Mouse (Mus musculus) liver, embryonic 16.5 days (tissue): ENCODE data around the gene Lysmd4. TPM values are rescaled to one million over a fixed set of nuclear protein-coding genes. Genes with fewer than 3 reads are reported as not detected.

Experiments
- ATAC-seq: fragments of 200-750 bp; cut with Nextera tagmentation; 2 replicates; pipeline ENCODE4 v1.8.0; 2017; ENCODE audit warnings: low read depth, mild to moderate bottlenecking, moderate number of reproducible peaks, moderate library complexity
- H3K27ac ChIP-seq: fragments of 300-500 bp; sonication (generic); 2 replicates; pipeline ENCODE4 v1.5.1; 2014; ENCODE audit warnings: mild to moderate bottlenecking, low read length
- H3K27me3 ChIP-seq: fragments of 300-500 bp; sonication (generic); 2 replicates; pipeline ENCODE4 v1.6.1; 2014; ENCODE audit warnings: low read depth, low read length, mixed read lengths; ENCODE audit not compliant: control insufficient read depth, insufficient read depth
- H3K36me3 ChIP-seq: fragments of 300-500 bp; sonication (generic); 2 replicates; pipeline ENCODE4 v1.6.1; 2014; ENCODE audit warnings: mild to moderate bottlenecking; ENCODE audit not compliant: control insufficient read depth, insufficient read depth
- H3K4me1 ChIP-seq: fragments of 300-500 bp; sonication (generic); 2 replicates; pipeline ENCODE4 v1.6.1; 2014; ENCODE audit warnings: low read depth, low read length, mixed read lengths; ENCODE audit not compliant: control insufficient read depth
- H3K4me2 ChIP-seq: fragments of 300-500 bp; sonication (generic); 2 replicates; pipeline ENCODE4 v1.6.1; 2014; ENCODE audit warnings: low read depth, low read length, mixed read lengths
- H3K4me3 ChIP-seq: fragments of 300-500 bp; sonication (generic); 2 replicates; pipeline ENCODE4 v1.5.1; 2014; ENCODE audit warnings: low read depth, mild to moderate bottlenecking, low read length
- H3K9ac ChIP-seq: fragments of 300-500 bp; sonication (generic); 2 replicates; pipeline ENCODE4 v1.6.1; 2014; ENCODE audit warnings: low read depth, low read length
- H3K9me3 ChIP-seq: fragments of 300-500 bp; sonication (generic); replicated peaks from 2 replicates; pipeline ENCODE4 v1.6.1; 2016; ENCODE audit warnings: low read length; ENCODE audit not compliant: control insufficient read depth
- WGBS: fragments of 180-500 bp; shearing (Covaris S2); extraction: QIAGEN DNeasy Blood & Tissue Kit; methylation state at CpG from one replicate; pipeline ENCODE4 v1.1.7; 2014; ENCODE audit not compliant: insufficient replicate concordance; 5-methylcytosine and 5-hydroxymethylcytosine counted together
- polyA plus RNA-seq: library from polyadenylated mRNA; unstranded; fragments of >200 nt; fragmentation: Nextera tagmentation; extraction: Ambion mirVana; gene quantifications from 2 replicates; pipeline ENCODE4 v1.2.1, GENCODE M21; 2015

The Lysmd4 gene
- polyA plus RNA-seq, 1 experiment from 2014 or later: 3.9 TPM

DNA sequence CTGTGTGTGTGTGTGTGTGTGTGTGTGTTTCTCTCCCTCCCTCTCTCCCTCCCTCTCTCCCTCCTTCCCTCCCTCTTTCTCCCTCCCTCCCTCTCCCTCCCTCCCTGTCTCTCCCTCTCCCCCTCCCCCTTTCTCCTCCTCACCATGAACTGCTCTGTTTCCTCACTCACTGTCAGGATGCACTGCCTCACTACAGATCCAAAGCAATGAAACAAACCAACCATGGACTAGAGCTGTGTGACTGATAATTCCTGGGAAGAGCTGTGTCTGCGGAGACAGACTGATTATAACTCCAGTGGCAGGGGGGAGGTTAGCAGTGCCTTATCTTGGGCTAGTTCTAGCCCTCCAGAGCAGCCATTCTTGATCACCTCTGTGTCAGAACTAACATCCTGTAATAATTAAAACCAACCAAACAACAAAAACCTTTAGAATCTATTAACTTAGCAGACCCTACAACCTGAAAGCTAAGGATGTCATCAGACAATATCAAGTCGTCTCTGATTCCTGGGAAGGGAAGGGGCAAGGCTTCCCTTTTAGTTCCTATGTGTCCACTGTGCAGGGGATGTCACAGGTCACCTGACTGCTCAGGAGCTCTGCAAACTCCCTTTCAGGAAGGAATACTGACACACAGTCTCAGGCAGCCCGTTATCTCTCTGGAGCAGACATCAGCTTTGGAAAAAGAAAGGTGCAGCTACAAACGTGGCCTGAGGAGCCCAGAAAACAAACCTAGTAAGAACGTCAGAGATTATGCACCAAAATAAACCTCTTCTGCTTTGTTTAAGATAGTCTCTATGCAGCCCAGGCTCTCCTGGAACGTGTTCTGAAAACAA lies 12.1 kb upstream of the Lysmd4 start:
- Histone ChIP-seq H3K4me1 (no peaks in the 10 kb centered on the region; the same call in 1 of the 2 replicates), H3K4me2 (no peak overlapping the region), H3K4me3 (no peak overlapping the region), H3K9ac (no peak overlapping the region), H3K27ac (no peak overlapping the region), H3K36me3 (no peaks in the 10 kb centered on the region), H3K27me3 (no peaks in the 10 kb centered on the region), H3K9me3 (no peaks in the 10 kb centered on the region)
- WGBS: 17% methylated on average over 6 of the region's 6 CpGs
- peak; percentile 64 for ATAC-seq

DNA sequence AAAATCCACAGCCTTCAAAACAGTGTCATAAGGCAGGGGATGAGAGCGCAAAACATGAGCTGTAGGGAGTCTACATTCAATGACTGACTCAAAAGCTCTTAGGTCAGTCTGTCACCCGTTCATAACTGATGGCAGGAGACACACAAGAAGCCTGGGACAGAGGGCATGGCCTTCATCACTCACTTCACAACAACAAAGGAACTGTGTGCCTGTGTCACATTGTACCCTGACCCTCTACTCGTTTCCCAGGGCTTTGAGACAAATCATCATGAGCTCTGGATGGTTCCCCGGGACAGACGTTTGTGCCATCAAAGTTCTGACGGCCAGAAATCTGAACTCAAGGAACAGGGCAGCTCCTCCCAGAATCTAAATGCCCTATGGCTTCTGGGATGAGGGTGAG lies 11.0 kb upstream of the Lysmd4 start:
- WGBS: 58% methylated on average over 6 of the region's 6 CpGs

DNA sequence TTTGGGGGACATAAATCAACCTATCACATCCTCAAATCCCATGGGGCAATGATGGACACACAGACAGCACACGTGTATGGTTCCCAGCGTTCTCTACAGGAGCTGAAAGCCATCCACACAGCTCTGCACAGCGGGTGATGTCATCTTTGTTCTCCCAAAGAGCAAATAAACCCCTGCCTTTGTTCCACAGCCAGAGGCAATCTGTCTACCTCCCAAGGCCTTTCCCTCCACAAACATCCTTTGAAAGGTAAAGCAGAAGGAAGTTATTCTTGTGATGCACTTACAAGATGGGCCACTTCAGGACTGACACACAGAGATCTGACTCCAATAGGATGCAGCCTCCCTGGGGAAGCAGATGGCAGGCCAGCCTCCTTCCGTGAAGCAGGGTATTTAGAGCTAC lies 10.4 kb upstream of the Lysmd4 start:
- no peak for ATAC-seq
- no peaks in the 10 kb centered on the region for H3K36me3 ChIP-seq
- H3K4me1 ChIP-seq: peaks cover 5% of the 10 kb centered on the region; the same call in 1 of the 2 replicates
- no peaks in the 10 kb centered on the region for H3K9me3 ChIP-seq
- WGBS: 53% methylated on average over 4 of the region's 4 CpGs
- H3K27me3 ChIP-seq: no peaks in the 10 kb centered on the region
- no peak overlapping the region for H3K9ac ChIP-seq
- no peak overlapping the region for H3K4me3 ChIP-seq
- H3K27ac ChIP-seq: no peak overlapping the region
- H3K4me2 ChIP-seq: no peak overlapping the region

More for the DNA sequence above, 11.0 kb upstream of the Lysmd4 start:
- H3K36me3 ChIP-seq: no peaks in the 10 kb centered on the region
- H3K9ac ChIP-seq: no peak overlapping the region
- no peaks in the 10 kb centered on the region for H3K9me3 ChIP-seq
- H3K27me3 ChIP-seq: no peaks in the 10 kb centered on the region
- H3K27ac ChIP-seq: no peak overlapping the region
- ATAC-seq: no peak
- H3K4me1 ChIP-seq: peaks cover 3% of the 10 kb centered on the region; the same call in 1 of the 2 replicates
- H3K4me3 ChIP-seq: no peak overlapping the region
- no peak overlapping the region for H3K4me2 ChIP-seq

DNA sequence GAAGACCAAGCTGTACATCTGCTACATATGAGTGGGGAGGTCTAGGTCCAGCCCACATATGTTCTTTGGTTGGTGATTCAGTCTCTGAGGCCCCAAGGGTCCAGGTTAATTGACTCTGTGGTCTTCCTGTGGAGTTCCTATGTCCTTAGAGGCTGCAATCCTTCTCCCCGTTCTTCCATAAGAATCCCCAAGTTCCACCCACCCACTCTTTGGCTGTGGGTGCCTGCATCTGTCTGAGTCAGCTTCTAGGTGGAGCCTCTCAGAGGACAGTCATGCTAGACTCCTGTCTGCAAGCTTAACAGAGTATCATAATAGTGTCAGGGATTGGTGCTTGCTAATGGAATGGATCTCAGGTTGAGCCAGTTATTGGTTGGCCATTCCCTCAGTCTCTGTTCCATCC lies 8.8 kb upstream of the Lysmd4 start:
- H3K4me3 ChIP-seq: no peak overlapping the region
- H3K4me1 ChIP-seq: peaks cover 5% of the 10 kb centered on the region; the same call in 1 of the 2 replicates
- 64% methylated on average over 1 of the region's 1 CpGs for WGBS
- no peak overlapping the region for H3K9ac ChIP-seq
- ATAC-seq: no peak
- no peak overlapping the region for H3K27ac ChIP-seq
- H3K9me3 ChIP-seq: no peaks in the 10 kb centered on the region
- no peaks in the 10 kb centered on the region for H3K27me3 ChIP-seq
- H3K4me2 ChIP-seq: no peak overlapping the region
- H3K36me3 ChIP-seq: no peaks in the 10 kb centered on the region

DNA sequence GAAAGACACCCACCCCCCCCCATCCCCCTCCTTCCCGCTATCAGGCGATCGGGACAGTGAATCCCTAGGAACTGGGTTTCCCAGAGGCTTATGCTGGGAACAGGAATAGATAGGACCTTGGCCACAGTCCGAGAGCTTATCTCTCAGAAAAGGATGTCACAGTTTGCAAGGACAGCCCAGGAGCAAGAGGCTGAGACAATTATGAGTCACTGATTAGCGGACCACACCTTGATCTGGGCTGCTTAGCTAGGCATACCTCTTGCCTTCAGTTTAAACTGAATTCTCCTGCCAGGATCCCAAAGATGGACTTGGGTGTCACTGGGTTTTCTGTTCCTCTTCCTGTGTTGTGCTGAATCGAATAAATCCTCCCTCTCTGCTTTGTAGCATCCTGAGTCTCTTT lies 6.0 kb upstream of the Lysmd4 start:
- ATAC-seq: no peak
- 41% methylated on average over 6 of the region's 6 CpGs for WGBS
- peaks cover 5% of the 10 kb centered on the region; the same call in 1 of the 2 replicates for H3K4me1 ChIP-seq

DNA sequence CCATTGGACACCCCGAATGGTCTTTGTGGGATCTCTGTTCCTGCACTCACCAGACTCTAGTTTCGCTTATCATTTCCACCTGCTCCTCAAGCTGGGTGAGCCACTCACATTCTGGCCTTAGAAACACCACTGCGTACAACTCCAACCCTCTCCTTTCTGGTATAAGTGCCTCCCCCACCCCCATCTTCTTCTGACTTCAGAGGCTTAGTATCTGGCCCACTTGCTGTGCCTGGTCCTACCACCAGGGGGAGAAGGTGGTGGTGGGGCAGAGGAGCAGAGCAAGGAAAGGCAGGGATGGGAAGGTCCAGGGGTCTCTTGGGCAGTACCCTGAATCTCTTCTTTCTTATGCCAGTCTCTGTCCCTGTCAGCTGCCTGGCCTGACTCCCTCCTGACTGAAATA lies 5.3 kb upstream of the Lysmd4 start:
- Histone ChIP-seq H3K9me3 (no peaks in the 10 kb centered on the region), H3K4me2 (no peak overlapping the region), H3K36me3 (no peaks in the 10 kb centered on the region), H3K27ac (no peak overlapping the region), H3K4me3 (no peak overlapping the region), H3K27me3 (no peaks in the 10 kb centered on the region), H3K4me1 (peaks cover 9% of the 10 kb centered on the region; the same call in 1 of the 2 replicates), H3K9ac (no peak overlapping the region)
- no peak for ATAC-seq
- 64% methylated on average over 3 of the region's 3 CpGs for WGBS

More for the DNA sequence above, 6.0 kb upstream of the Lysmd4 start:
- no peak overlapping the region for H3K27ac ChIP-seq
- H3K27me3 ChIP-seq: no peaks in the 10 kb centered on the region
- H3K4me3 ChIP-seq: no peak overlapping the region
- H3K4me2 ChIP-seq: no peak overlapping the region
- no peaks in the 10 kb centered on the region for H3K36me3 ChIP-seq
- no peak overlapping the region for H3K9ac ChIP-seq
- no peaks in the 10 kb centered on the region for H3K9me3 ChIP-seq

DNA sequence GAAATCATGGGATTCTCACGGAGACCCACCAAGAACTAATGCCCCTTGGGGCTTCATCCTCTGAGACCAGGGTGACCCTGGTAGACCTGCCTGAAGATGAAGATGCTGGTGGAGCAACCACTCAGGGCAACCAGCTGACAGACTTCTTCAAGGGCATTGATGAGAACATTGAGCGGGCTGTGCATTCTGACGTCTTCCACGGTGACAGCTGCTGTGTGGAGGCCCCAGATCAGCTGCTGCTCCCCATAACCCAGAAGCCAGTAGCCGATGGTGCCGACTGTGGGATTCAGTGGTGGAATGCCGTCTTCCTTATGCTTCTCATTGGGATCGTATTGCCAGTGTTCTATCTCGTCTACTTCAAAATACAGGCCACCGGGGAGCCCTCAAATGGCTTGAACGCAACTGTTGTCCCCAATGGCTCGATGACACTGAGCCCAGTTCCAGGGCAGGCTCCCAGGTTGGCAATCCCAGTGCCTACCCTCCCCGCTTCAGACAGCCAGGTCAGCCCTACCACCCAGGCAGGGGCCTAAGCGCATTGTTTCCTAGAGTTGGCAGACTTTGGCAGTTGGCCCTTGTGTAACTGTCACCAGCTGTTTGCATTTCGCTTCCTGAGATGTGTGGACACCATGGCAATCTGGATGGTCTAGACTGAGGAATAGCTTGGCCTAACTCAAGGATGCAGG lies 3.7 kb downstream of the Lysmd4 start:
- peaks cover 11% of the 10 kb centered on the region for H3K4me1 ChIP-seq
- H3K36me3 ChIP-seq: no peaks in the 10 kb centered on the region
- H3K27ac ChIP-seq: no peak overlapping the region
- H3K4me3 ChIP-seq: no peak overlapping the region
- no peak overlapping the region for H3K9ac ChIP-seq
- H3K4me2 ChIP-seq: no peak overlapping the region
- H3K9me3 ChIP-seq: no peaks in the 10 kb centered on the region
- no peak for ATAC-seq
- H3K27me3 ChIP-seq: no peaks in the 10 kb centered on the region
- WGBS: 78% methylated on average over 15 of the region's 15 CpGs

DNA sequence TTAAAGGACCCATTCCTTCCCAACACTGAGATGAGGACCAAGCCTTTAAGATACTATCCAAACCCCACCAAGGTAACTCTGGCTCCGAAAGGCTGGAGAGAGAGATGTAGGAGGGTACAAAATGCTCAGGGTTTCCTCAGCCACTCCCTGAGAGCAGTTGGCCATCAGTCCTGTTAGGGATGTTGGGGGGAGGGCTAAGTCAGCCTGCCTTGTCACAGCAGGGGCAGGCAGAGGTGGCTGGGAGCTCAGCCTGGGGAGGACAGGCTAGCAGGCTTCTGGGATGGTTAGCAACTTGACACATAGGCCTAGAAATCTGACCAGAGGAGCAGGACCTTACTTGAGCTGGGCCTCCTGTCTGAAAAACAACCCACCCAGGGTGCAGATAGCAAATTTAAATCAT lies 5.2 kb downstream of the Lysmd4 start:
- Histone ChIP-seq H3K4me1 (peaks cover 7% of the 10 kb centered on the region), H3K4me2 (no peak overlapping the region), H3K4me3 (no peak overlapping the region), H3K9me3 (no peaks in the 10 kb centered on the region), H3K27ac (no peak overlapping the region), H3K27me3 (no peaks in the 10 kb centered on the region), H3K9ac (no peak overlapping the region), H3K36me3 (no peaks in the 10 kb centered on the region)
- 74% methylated on average over 1 of the region's 1 CpGs for WGBS
- ATAC-seq: no peak

DNA sequence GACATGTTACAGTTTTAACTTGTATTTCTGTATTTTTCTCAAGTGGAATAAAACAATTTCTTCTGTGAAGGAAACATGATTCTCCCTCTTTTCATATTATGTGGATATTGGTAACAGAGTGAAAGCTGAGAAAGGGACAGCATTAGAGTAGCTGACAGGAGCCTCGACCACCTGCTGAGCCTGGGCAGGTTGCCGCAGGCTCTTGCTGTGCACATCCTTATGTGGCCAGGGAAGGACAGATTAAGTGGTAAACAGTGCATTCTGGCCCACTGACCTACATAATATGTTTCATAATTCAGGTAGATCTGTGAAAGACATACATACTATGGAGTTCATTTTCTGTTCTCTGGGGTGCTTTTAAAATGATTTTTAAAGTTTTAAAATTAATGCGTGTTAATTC lies 6.0 kb downstream of the Lysmd4 start:
- H3K9ac ChIP-seq: no peak overlapping the region
- H3K4me2 ChIP-seq: no peak overlapping the region
- no peak for ATAC-seq
- no peaks in the 10 kb centered on the region for H3K27me3 ChIP-seq
- no peak overlapping the region for H3K27ac ChIP-seq
- no peaks in the 10 kb centered on the region for H3K36me3 ChIP-seq
- H3K4me1 ChIP-seq: no peaks in the 10 kb centered on the region; the same call in none of the 2 replicates
- H3K9me3 ChIP-seq: no peaks in the 10 kb centered on the region
- H3K4me3 ChIP-seq: no peak overlapping the region
- 76% methylated on average over 3 of the region's 3 CpGs for WGBS
